Mouse (Mus musculus): ENCODE data around the gene Eid3. TPM values are rescaled to one million over a fixed set of nuclear protein-coding genes. Genes with fewer than 3 reads are reported as not detected.
A peak's percentile ranks its signal among the peaks of the same experiment; 100 is the strongest.

Gene Eid3
- polyA plus RNA-seq, 1 experiment: 1.2 TPM

GRCm38 (mm10) chr10:82899810-82900421 lies 33.5 kb downstream of the Eid3 start:
- no peak for TF ChIP-seq FLI1 (IDR thresholded peaks at IDR 0.05; ENCODE audit: low read length)
- no peak for TF ChIP-seq GATA1 (IDR thresholded peaks at IDR 0.05; ENCODE audit: borderline replicate concordance, low read length)
- Histone ChIP-seq H3K36me3 (replicated peaks; ENCODE audit: low read length) (peaks cover 42% of the 10 kb centered on the region), H3K27me3 (replicated peaks) (peaks cover 20% of the 10 kb centered on the region), H3K9me3 (0 out of 2 replicates have a peak, but pooled peaks cover 5% of the 10 kb centered on the region), H3K4me1 (peaks cover 32% of the 10 kb centered on the region), H3K4me3 (replicated peaks) (no peak overlapping the region)

GRCm38 (mm10) chr10:82900546-82900945 lies 34.1 kb downstream of the Eid3 start:
- no peak overlapping the region for H3K4me3 ChIP-seq (replicated peaks)
- H3K9me3 ChIP-seq: 0 out of 2 replicates have a peak, but pooled peaks cover 2% of the 10 kb centered on the region
- H3K36me3 ChIP-seq (replicated peaks; ENCODE audit: low read length): peaks cover 36% of the 10 kb centered on the region
- H3K27me3 ChIP-seq (replicated peaks): peaks cover 23% of the 10 kb centered on the region
- TF ChIP-seq GATA1 (IDR thresholded peaks at IDR 0.05; ENCODE audit: borderline replicate concordance, low read length) (no peak), FLI1 (IDR thresholded peaks at IDR 0.05; ENCODE audit: low read length) (no peak)
- H3K4me1 ChIP-seq: peaks cover 28% of the 10 kb centered on the region

- peaks cover 27% of the 10 kb centered on the region for H3K36me3 ChIP-seq (replicated peaks; ENCODE audit: low read length)
- TF ChIP-seq GATA1 (IDR thresholded peaks at IDR 0.05; ENCODE audit: borderline replicate concordance, low read length) (no peak), FLI1 (IDR thresholded peaks at IDR 0.05; ENCODE audit: low read length) (no peak)
- no peaks in the 10 kb centered on the region for H3K9me3 ChIP-seq
- no peak overlapping the region for H3K4me3 ChIP-seq (replicated peaks)
- peaks cover 27% of the 10 kb centered on the region for H3K27me3 ChIP-seq (replicated peaks)
- peaks cover 28% of the 10 kb centered on the region for H3K4me1 ChIP-seq
Measured at GRCm38 (mm10) chr10:82901436-82901835, 35.0 kb downstream of the Eid3 start.

GRCm38 (mm10) chr10:82908526-82908925 lies 42.1 kb downstream of the Eid3 start:
- TF ChIP-seq GATA1 (IDR thresholded peaks at IDR 0.05; ENCODE audit: borderline replicate concordance, low read length) (no peak), FLI1 (IDR thresholded peaks at IDR 0.05; ENCODE audit: low read length) (no peak)
- Histone ChIP-seq H3K27me3 (replicated peaks) (peaks cover 33% of the 10 kb centered on the region), H3K9me3 (no peaks in the 10 kb centered on the region), H3K36me3 (replicated peaks; ENCODE audit: low read length) (no peaks in the 10 kb centered on the region), H3K4me3 (replicated peaks) (no peak overlapping the region), H3K4me1 (peaks cover 48% of the 10 kb centered on the region)

- Histone ChIP-seq H3K9me3 (no peaks in the 10 kb centered on the region), H3K36me3 (replicated peaks; ENCODE audit: low read length) (no peaks in the 10 kb centered on the region), H3K4me3 (replicated peaks) (peak overlapping the region; percentile 70), H3K4me1 (peaks cover 56% of the 10 kb centered on the region), H3K27me3 (replicated peaks) (peaks cover 27% of the 10 kb centered on the region)
- TF ChIP-seq GATA1 (IDR thresholded peaks at IDR 0.05; ENCODE audit: borderline replicate concordance, low read length) (no peak), FLI1 (IDR thresholded peaks at IDR 0.05; ENCODE audit: low read length) (no peak)
Measured at GRCm38 (mm10) chr10:82909382-82909781, 43.0 kb downstream of the Eid3 start.

GRCm38 (mm10) chr10:82910198-82910597 lies 43.8 kb downstream of the Eid3 start:
- no peaks in the 10 kb centered on the region for H3K9me3 ChIP-seq

GRCm38 (mm10) chr10:82913238-82913637 lies 46.8 kb downstream of the Eid3 start:
- no peak overlapping the region for H3K4me3 ChIP-seq (replicated peaks)
- no peaks in the 10 kb centered on the region for H3K36me3 ChIP-seq (replicated peaks; ENCODE audit: low read length)
- peaks cover 14% of the 10 kb centered on the region for H3K27me3 ChIP-seq (replicated peaks)
- TF ChIP-seq FLI1 (IDR thresholded peaks at IDR 0.05; ENCODE audit: low read length) (no peak), GATA1 (IDR thresholded peaks at IDR 0.05; ENCODE audit: borderline replicate concordance, low read length) (no peak)
- H3K4me1 ChIP-seq: peaks cover 62% of the 10 kb centered on the region
- H3K9me3 ChIP-seq: no peaks in the 10 kb centered on the region

More at GRCm38 (mm10) chr10:82910198-82910597, 43.8 kb downstream of the Eid3 start:
- H3K4me1 ChIP-seq: peaks cover 51% of the 10 kb centered on the region
- TF ChIP-seq GATA1 (IDR thresholded peaks at IDR 0.05; ENCODE audit: borderline replicate concordance, low read length) (no peak), FLI1 (IDR thresholded peaks at IDR 0.05; ENCODE audit: low read length) (no peak)
- peaks cover 20% of the 10 kb centered on the region for H3K27me3 ChIP-seq (replicated peaks)
- no peaks in the 10 kb centered on the region for H3K36me3 ChIP-seq (replicated peaks; ENCODE audit: low read length)
- no peak overlapping the region for H3K4me3 ChIP-seq (replicated peaks)

GRCm38 (mm10) chr10:82913772-82914171 lies 47.3 kb downstream of the Eid3 start:
- no peak overlapping the region for H3K4me3 ChIP-seq (replicated peaks)
- H3K36me3 ChIP-seq (replicated peaks; ENCODE audit: low read length): no peaks in the 10 kb centered on the region
- TF ChIP-seq GATA1 (IDR thresholded peaks at IDR 0.05; ENCODE audit: borderline replicate concordance, low read length): no peak
- no peak for TF ChIP-seq FLI1 (IDR thresholded peaks at IDR 0.05; ENCODE audit: low read length)
- peaks cover 14% of the 10 kb centered on the region for H3K27me3 ChIP-seq (replicated peaks)
- H3K9me3 ChIP-seq: no peaks in the 10 kb centered on the region
- peaks cover 58% of the 10 kb centered on the region for H3K4me1 ChIP-seq

Other genes with a start within 250 kb of the Eid3 start
- 39.6 and 51.9 TPM in 2 replicates for gene 1190007I07Rik, start 243.4 kb upstream of the Eid3 start, polyA plus RNA-seq (2012; ENCODE audit: insufficient read depth, low replicate concordance)
- 1.4 and 4.4 TPM in 2 replicates for gene Tdg, start 236.8 kb upstream of the Eid3 start, polyA plus RNA-seq (2012; ENCODE audit: insufficient read depth, low replicate concordance)
- gene Glt8d2, start 176.0 kb upstream of the Eid3 start, polyA plus RNA-seq (2012; ENCODE audit: insufficient read depth, low replicate concordance): not detected in 2 replicates
- 1.9 and 2.9 TPM in 2 replicates for gene Hcfc2, start 170.5 kb upstream of the Eid3 start, polyA plus RNA-seq (2012; ENCODE audit: insufficient read depth, low replicate concordance)
- 9.1 and 45.1 TPM in 2 replicates for gene Nfyb, start 102.5 kb upstream of the Eid3 start, polyA plus RNA-seq (2012; ENCODE audit: insufficient read depth, low replicate concordance)
- 80.6 and 172 TPM in 2 replicates for gene Txnrd1, start 32.7 kb upstream of the Eid3 start, polyA plus RNA-seq (2012; ENCODE audit: insufficient read depth, low replicate concordance)
- gene Chst11, start 118.9 kb downstream of the Eid3 start, polyA plus RNA-seq (2012; ENCODE audit: insufficient read depth, low replicate concordance): 10.4 and 12.4 TPM in 2 replicates

Measured in megakaryocyte, embryonic 14.5 days (primary cell).